Mouse (Mus musculus): ENCODE measurements around the gene Cux2. TPM values are rescaled to one million over a fixed set of nuclear protein-coding genes. Genes with fewer than 3 reads are reported as not detected.
A peak's percentile ranks its signal among the peaks of the same experiment; 100 is the strongest.

Cux2 gene
- polyA plus RNA-seq, 1 experiment from 2014 or later = 2.3 TPM

- no peaks in the 10 kb centered on the region for H3K4me1 ChIP-seq (replicated peaks; ENCODE audit: control insufficient read depth, insufficient read depth, low read length)
- ATAC-seq (ENCODE audit: low read depth) = no peak
- no peak overlapping the region for H3K9ac ChIP-seq (ENCODE audit: low read length)
- no peak overlapping the region for H3K4me3 ChIP-seq (ENCODE audit: low read length)
- no peaks in the 10 kb centered on the region for H3K9me3 ChIP-seq (ENCODE audit: control insufficient read depth, low read length)
- no peak overlapping the region for H3K4me2 ChIP-seq (ENCODE audit: low read depth, low read length)
- 0 out of 2 replicates have a peak, but pooled peaks cover 2% of the 10 kb centered on the region for H3K27me3 ChIP-seq (ENCODE audit: control insufficient read depth, insufficient read depth, low read depth, low read length)
- WGBS = 45% methylated on average over 18 of the region's 18 CpGs
- no peak overlapping the region for H3K27ac ChIP-seq (ENCODE audit: low read length)
- no peaks in the 10 kb centered on the region for H3K36me3 ChIP-seq (ENCODE audit: control insufficient read depth, insufficient read depth, low read length)
Measured at GRCm38 (mm10) chr5:121938065-121938849, 111.6 kb downstream of the Cux2 start.

GRCm38 (mm10) chr5:121930261-121930660, 119.6 kb downstream of the Cux2 start:
- 11% methylated on average over 9 of the region's 9 CpGs for WGBS

GRCm38 (mm10) chr5:121928362-121929000, 121.4 kb downstream of the Cux2 start:
- no peaks in the 10 kb centered on the region for H3K9me3 ChIP-seq (ENCODE audit: control insufficient read depth, low read length)
- no peak overlapping the region for H3K4me2 ChIP-seq (ENCODE audit: low read depth, low read length)
- H3K27ac ChIP-seq (ENCODE audit: low read length) = no peak overlapping the region
- peaks cover 8% of the 10 kb centered on the region; the same call in 1 of the 2 replicates for H3K4me1 ChIP-seq (replicated peaks; ENCODE audit: control insufficient read depth, insufficient read depth, low read length)
- 27% methylated on average over 15 of the region's 17 CpGs for WGBS
- H3K9ac ChIP-seq (ENCODE audit: low read length) = no peak overlapping the region
- no peaks in the 10 kb centered on the region for H3K36me3 ChIP-seq (ENCODE audit: control insufficient read depth, insufficient read depth, low read length)
- no peak overlapping the region for H3K4me3 ChIP-seq (ENCODE audit: low read length)
- ATAC-seq (ENCODE audit: low read depth) = peak; percentile 69
- peaks cover 28% of the 10 kb centered on the region for H3K27me3 ChIP-seq (ENCODE audit: control insufficient read depth, insufficient read depth, low read depth, low read length)

More at GRCm38 (mm10) chr5:121930261-121930660, 119.6 kb downstream of the Cux2 start:
- no peaks in the 10 kb centered on the region for H3K36me3 ChIP-seq (ENCODE audit: control insufficient read depth, insufficient read depth, low read length)
- ATAC-seq (ENCODE audit: low read depth) = no peak
- H3K9me3 ChIP-seq (ENCODE audit: control insufficient read depth, low read length) = no peaks in the 10 kb centered on the region
- no peak overlapping the region for H3K27ac ChIP-seq (ENCODE audit: low read length)
- no peak overlapping the region for H3K9ac ChIP-seq (ENCODE audit: low read length)
- H3K27me3 ChIP-seq (ENCODE audit: control insufficient read depth, insufficient read depth, low read depth, low read length) = peaks cover 13% of the 10 kb centered on the region
- no peak overlapping the region for H3K4me2 ChIP-seq (ENCODE audit: low read depth, low read length)
- no peak overlapping the region for H3K4me3 ChIP-seq (ENCODE audit: low read length)
- H3K4me1 ChIP-seq (replicated peaks; ENCODE audit: control insufficient read depth, insufficient read depth, low read length) = peaks cover 3% of the 10 kb centered on the region; the same call in 1 of the 2 replicates

- no peaks in the 10 kb centered on the region for H3K36me3 ChIP-seq (ENCODE audit: control insufficient read depth, insufficient read depth, low read length)
- no peak for ATAC-seq (ENCODE audit: low read depth)
Measured at GRCm38 (mm10) chr5:121926543-121926814, 123.4 kb downstream of the Cux2 start.

GRCm38 (mm10) chr5:121925751-121926542, 124.0 kb downstream of the Cux2 start:
- H3K4me1 ChIP-seq (replicated peaks; ENCODE audit: control insufficient read depth, insufficient read depth, low read length) = peaks cover 8% of the 10 kb centered on the region; the same call in 1 of the 2 replicates
- no peaks in the 10 kb centered on the region for H3K9me3 ChIP-seq (ENCODE audit: control insufficient read depth, low read length)
- H3K27ac ChIP-seq (ENCODE audit: low read length) = no peak overlapping the region
- no peak overlapping the region for H3K9ac ChIP-seq (ENCODE audit: low read length)
- WGBS = 37% methylated on average over 28 of the region's 28 CpGs
- H3K4me3 ChIP-seq (ENCODE audit: low read length) = no peak overlapping the region
- no peak for ATAC-seq (ENCODE audit: low read depth)
- no peaks in the 10 kb centered on the region for H3K36me3 ChIP-seq (ENCODE audit: control insufficient read depth, insufficient read depth, low read length)
- peaks cover 33% of the 10 kb centered on the region for H3K27me3 ChIP-seq (ENCODE audit: control insufficient read depth, insufficient read depth, low read depth, low read length)
- H3K4me2 ChIP-seq (ENCODE audit: low read depth, low read length) = no peak overlapping the region

More at GRCm38 (mm10) chr5:121926543-121926814, 123.4 kb downstream of the Cux2 start:
- H3K4me3 ChIP-seq (ENCODE audit: low read length) = no peak overlapping the region
- H3K9ac ChIP-seq (ENCODE audit: low read length) = no peak overlapping the region
- H3K9me3 ChIP-seq (ENCODE audit: control insufficient read depth, low read length) = no peaks in the 10 kb centered on the region
- WGBS = 28% methylated on average over 2 of the region's 2 CpGs
- no peak overlapping the region for H3K27ac ChIP-seq (ENCODE audit: low read length)
- peaks cover 33% of the 10 kb centered on the region for H3K27me3 ChIP-seq (ENCODE audit: control insufficient read depth, insufficient read depth, low read depth, low read length)
- peaks cover 8% of the 10 kb centered on the region; the same call in 1 of the 2 replicates for H3K4me1 ChIP-seq (replicated peaks; ENCODE audit: control insufficient read depth, insufficient read depth, low read length)
- no peak overlapping the region for H3K4me2 ChIP-seq (ENCODE audit: low read depth, low read length)

- H3K4me2 ChIP-seq (ENCODE audit: low read depth, low read length) = 0 out of 2 replicates have a peak overlapping the region, but pooled peaks have one; percentile 7
- peaks cover 8% of the 10 kb centered on the region; the same call in 1 of the 2 replicates for H3K4me1 ChIP-seq (replicated peaks; ENCODE audit: control insufficient read depth, insufficient read depth, low read length)
- WGBS = 25% methylated on average over 23 of the region's 23 CpGs
Measured at GRCm38 (mm10) chr5:121925291-121925690, 124.6 kb downstream of the Cux2 start.

GRCm38 (mm10) chr5:121924423-121924822, 125.5 kb downstream of the Cux2 start:
- H3K27ac ChIP-seq (ENCODE audit: low read length) = no peak overlapping the region
- H3K36me3 ChIP-seq (ENCODE audit: control insufficient read depth, insufficient read depth, low read length) = no peaks in the 10 kb centered on the region
- WGBS = 10% methylated on average over 9 of the region's 9 CpGs
- no peak overlapping the region for H3K9ac ChIP-seq (ENCODE audit: low read length)
- H3K4me3 ChIP-seq (ENCODE audit: low read length) = no peak overlapping the region
- ATAC-seq (ENCODE audit: low read depth) = no peak
- peaks cover 8% of the 10 kb centered on the region; the same call in 1 of the 2 replicates for H3K4me1 ChIP-seq (replicated peaks; ENCODE audit: control insufficient read depth, insufficient read depth, low read length)
- H3K27me3 ChIP-seq (ENCODE audit: control insufficient read depth, insufficient read depth, low read depth, low read length) = peaks cover 33% of the 10 kb centered on the region
- H3K9me3 ChIP-seq (ENCODE audit: control insufficient read depth, low read length) = no peaks in the 10 kb centered on the region
- no peak overlapping the region for H3K4me2 ChIP-seq (ENCODE audit: low read depth, low read length)

More at GRCm38 (mm10) chr5:121925291-121925690, 124.6 kb downstream of the Cux2 start:
- Histone ChIP-seq H3K9ac (ENCODE audit: low read length) (no peak overlapping the region), H3K36me3 (ENCODE audit: control insufficient read depth, insufficient read depth, low read length) (no peaks in the 10 kb centered on the region), H3K27me3 (ENCODE audit: control insufficient read depth, insufficient read depth, low read depth, low read length) (peaks cover 33% of the 10 kb centered on the region), H3K4me3 (ENCODE audit: low read length) (no peak overlapping the region), H3K9me3 (ENCODE audit: control insufficient read depth, low read length) (no peaks in the 10 kb centered on the region), H3K27ac (ENCODE audit: low read length) (no peak overlapping the region)
- no peak for ATAC-seq (ENCODE audit: low read depth)

- Histone ChIP-seq H3K4me3 (ENCODE audit: low read length) (no peak overlapping the region), H3K4me1 (replicated peaks; ENCODE audit: control insufficient read depth, insufficient read depth, low read length) (peaks cover 8% of the 10 kb centered on the region; the same call in 1 of the 2 replicates), H3K9ac (ENCODE audit: low read length) (no peak overlapping the region), H3K4me2 (ENCODE audit: low read depth, low read length) (no peak overlapping the region), H3K9me3 (ENCODE audit: control insufficient read depth, low read length) (no peaks in the 10 kb centered on the region), H3K36me3 (ENCODE audit: control insufficient read depth, insufficient read depth, low read length) (no peaks in the 10 kb centered on the region), H3K27me3 (ENCODE audit: control insufficient read depth, insufficient read depth, low read depth, low read length) (peaks cover 33% of the 10 kb centered on the region), H3K27ac (ENCODE audit: low read length) (no peak overlapping the region)
- 67% methylated on average over 17 of the region's 17 CpGs for WGBS
- no peak for ATAC-seq (ENCODE audit: low read depth)
Measured at GRCm38 (mm10) chr5:121922942-121923826, 126.7 kb downstream of the Cux2 start.
